Mouse (Mus musculus) brain, adult 2 months (tissue): Measurements from ENCODE around the gene Rock2.

ENCODE experiments used
- DNase-seq: peaks from one replicate; pipeline ENCODE4 v3.0.0; 2011; ENCODE audit warnings: low read depth, low spot score

Gene Rock2

GRCm38 (mm10) chr12:16898790-16899189 is 4.1 kb downstream of the Rock2 start:
- peak; percentile 88 for DNase-seq

- DNase-seq, result peak; percentile 26
Measured at GRCm38 (mm10) chr12:16900625-16901222, 6.0 kb downstream of the Rock2 start.

GRCm38 (mm10) chr12:16903949-16904635 is 9.4 kb downstream of the Rock2 start:
- peak; percentile 83 for DNase-seq

GRCm38 (mm10) chr12:16907282-16907846 is 12.7 kb downstream of the Rock2 start:
- peak; percentile 43 for DNase-seq

- DNase-seq, result no peak
Measured at GRCm38 (mm10) chr12:16907953-16908648, 13.4 kb downstream of the Rock2 start.

GRCm38 (mm10) chr12:16911524-16911923 is 16.8 kb downstream of the Rock2 start:
- DNase-seq, result no peak

- DNase-seq, result no peak
Measured at GRCm38 (mm10) chr12:16912600-16912999, 17.9 kb downstream of the Rock2 start.

- DNase-seq, result peak; percentile 49
Measured at GRCm38 (mm10) chr12:16920186-16920860, 25.6 kb downstream of the Rock2 start.

GRCm38 (mm10) chr12:16927889-16928288 is 33.2 kb downstream of the Rock2 start:
- peak; percentile 78 for DNase-seq

GRCm38 (mm10) chr12:16934423-16934822 is 39.7 kb downstream of the Rock2 start:
- no peak for DNase-seq

- no peak for DNase-seq
Measured at GRCm38 (mm10) chr12:16941976-16942375, 47.3 kb downstream of the Rock2 start.

- no peak for DNase-seq
Measured at GRCm38 (mm10) chr12:16948239-16948638, 53.5 kb downstream of the Rock2 start.

GRCm38 (mm10) chr12:16958851-16959250 is 64.2 kb downstream of the Rock2 start:
- DNase-seq, result peak; percentile 30

GRCm38 (mm10) chr12:16963354-16963753 is 68.7 kb downstream of the Rock2 start:
- no peak for DNase-seq

- DNase-seq, result no peak
Measured at GRCm38 (mm10) chr12:16966811-16967210, 72.1 kb downstream of the Rock2 start.

GRCm38 (mm10) chr12:16977120-16977519 is 82.4 kb downstream of the Rock2 start:
- no peak for DNase-seq

GRCm38 (mm10) chr12:16985778-16986177 is 91.1 kb downstream of the Rock2 start:
- no peak for DNase-seq

GRCm38 (mm10) chr12:16991376-16991775 is 96.7 kb downstream of the Rock2 start:
- DNase-seq, result no peak

- DNase-seq, result no peak
Measured at GRCm38 (mm10) chr12:16992355-16992754, 97.7 kb downstream of the Rock2 start.

- no peak for DNase-seq
Measured at GRCm38 (mm10) chr12:16994291-16994690, 99.6 kb downstream of the Rock2 start.

- DNase-seq, result no peak
Measured at GRCm38 (mm10) chr12:16996281-16996680, 101.6 kb downstream of the Rock2 start.
